Mouse (Mus musculus) lung, postnatal 0 days (tissue): Measurements from ENCODE around the gene Exosc7. TPM values are rescaled to one million over a fixed set of nuclear protein-coding genes. Genes with fewer than 3 reads are reported as not detected.
A peak's percentile ranks its signal among the peaks of the same experiment; 100 is the strongest.

Experiments
- ATAC-seq: fragments of 200-750 bp; cut with Nextera tagmentation; 2 replicates; pipeline ENCODE4 v1.8.0; 2017; ENCODE audit warnings: moderate library complexity
- DNase-seq: peaks from one replicate; pipeline ENCODE4 v3.0.0-alpha.2; 2016; ENCODE audit warnings: low spot score
- H3K27ac ChIP-seq: fragments of 300-500 bp; sonication (generic); 2 replicates; pipeline ENCODE4 v1.5.1; 2014; ENCODE audit warnings: antibody characterized with exemption, mild to moderate bottlenecking, low read length, mixed read lengths
- H3K27me3 ChIP-seq: fragments of 300-500 bp; sonication (generic); replicated peaks from 2 replicates; pipeline ENCODE4 v1.6.1; 2014; ENCODE audit warnings: low read length, mixed read lengths; ENCODE audit not compliant: insufficient read depth
- H3K36me3 ChIP-seq: fragments of 300-500 bp; sonication (generic); 2 replicates; pipeline ENCODE4 v1.6.1; 2014; ENCODE audit warnings: low read length, mixed read lengths; ENCODE audit not compliant: insufficient read depth
- H3K4me1 ChIP-seq: fragments of 300-500 bp; sonication (generic); 2 replicates; pipeline ENCODE4 v1.6.1; 2014; ENCODE audit warnings: antibody characterized with exemption, low read depth, low read length, mixed read lengths; ENCODE audit not compliant: insufficient read depth
- H3K4me2 ChIP-seq: fragments of 300-500 bp; sonication (generic); replicated peaks from 2 replicates; pipeline ENCODE4 v1.6.1; 2014; ENCODE audit warnings: low read depth, mild to moderate bottlenecking, low read length, moderate library complexity, mixed read lengths
- H3K4me3 ChIP-seq: fragments of 300-500 bp; sonication (generic); 2 replicates; pipeline ENCODE4 v1.5.1; 2014; ENCODE audit warnings: low read depth, low read length
- H3K9ac ChIP-seq: fragments of 300-500 bp; sonication (generic); replicated peaks from 2 replicates; pipeline ENCODE4 v1.6.1; 2014; ENCODE audit warnings: low read depth, mild to moderate bottlenecking
- H3K9me3 ChIP-seq: fragments of 300-500 bp; sonication (generic); 2 replicates; pipeline ENCODE4 v1.6.1; 2016; ENCODE audit warnings: low read length, mixed read lengths
- CTCF ChIP-seq: IDR thresholded peaks from 2 replicates; pipeline ENCODE4 v1.5.1; 2016; ENCODE audit warnings: antibody characterized with exemption, mild to moderate bottlenecking
- EP300 ChIP-seq: IDR thresholded peaks from 2 replicates; pipeline ENCODE4 v1.6.1; 2016; ENCODE audit warnings: antibody characterized with exemption, mild to moderate bottlenecking, control low read depth
- WGBS: fragments of 180-500 bp; shearing (Covaris S2); extraction: QIAGEN DNeasy Blood & Tissue Kit; methylation state at CpG from one replicate; pipeline ENCODE4 v1.1.7; 2014; 5-methylcytosine and 5-hydroxymethylcytosine counted together
- polyA plus RNA-seq: library from polyadenylated mRNA; unstranded; fragments of >200 nt; fragmentation: Nextera tagmentation; extraction: Ambion mirVana; gene quantifications from 2 replicates; pipeline ENCODE4 v1.2.1, GENCODE M21; 2015

Gene Exosc7
- polyA plus RNA-seq, 1 experiment from 2014 or later, result 145 TPM

- 93% methylated on average over 4 of the region's 4 CpGs for WGBS
- no peak for DNase-seq
These were observed 61.3 kb downstream of the Exosc7 start for GRCm38 (mm10) chr9:123174356-123174755.

GRCm38 (mm10) chr9:123177380-123178048, 64.5 kb downstream of the Exosc7 start:
- 68% methylated on average over 9 of the region's 9 CpGs for WGBS
- TF ChIP-seq CTCF (no peak), EP300 (no peak)

More at GRCm38 (mm10) chr9:123174356-123174755, 61.3 kb downstream of the Exosc7 start:
- TF ChIP-seq CTCF (no peak), EP300 (no peak)
- ATAC-seq, result no peak
- Histone ChIP-seq H3K9me3 (no peaks in the 10 kb centered on the region), H3K4me1 (no peaks in the 10 kb centered on the region), H3K36me3 (no peaks in the 10 kb centered on the region), H3K4me2 (no peak overlapping the region), H3K27ac (no peak overlapping the region), H3K4me3 (no peak overlapping the region), H3K9ac (no peak overlapping the region), H3K27me3 (no peaks in the 10 kb centered on the region)

GRCm38 (mm10) chr9:123180003-123180402, 67.0 kb downstream of the Exosc7 start:
- TF ChIP-seq EP300 (no peak), CTCF (no peak)
- 90% methylated on average over 6 of the region's 6 CpGs for WGBS

More at GRCm38 (mm10) chr9:123177380-123178048, 64.5 kb downstream of the Exosc7 start:
- ATAC-seq (peak; percentile 71), DNase-seq (peak; percentile 74)
- Histone ChIP-seq H3K4me3 (no peak overlapping the region), H3K27ac (no peak overlapping the region), H3K9me3 (no peaks in the 10 kb centered on the region), H3K9ac (no peak overlapping the region), H3K4me2 (no peak overlapping the region), H3K27me3 (no peaks in the 10 kb centered on the region), H3K36me3 (no peaks in the 10 kb centered on the region), H3K4me1 (no peaks in the 10 kb centered on the region)

GRCm38 (mm10) chr9:123183226-123183625, 70.2 kb downstream of the Exosc7 start:
- Histone ChIP-seq H3K4me2 (no peak overlapping the region), H3K27ac (no peak overlapping the region), H3K9ac (no peak overlapping the region), H3K36me3 (no peaks in the 10 kb centered on the region), H3K4me3 (no peak overlapping the region), H3K9me3 (no peaks in the 10 kb centered on the region), H3K4me1 (no peaks in the 10 kb centered on the region), H3K27me3 (no peaks in the 10 kb centered on the region)
- DNase-seq (no peak), ATAC-seq (no peak)
- WGBS, result 72% methylated on average over 8 of the region's 8 CpGs
- TF ChIP-seq CTCF (no peak), EP300 (no peak)

More at GRCm38 (mm10) chr9:123180003-123180402, 67.0 kb downstream of the Exosc7 start:
- ATAC-seq (no peak), DNase-seq (no peak)
- H3K9me3 ChIP-seq, result no peaks in the 10 kb centered on the region
- no peaks in the 10 kb centered on the region for H3K27me3 ChIP-seq
- no peak overlapping the region for H3K4me2 ChIP-seq
- no peak overlapping the region for H3K4me3 ChIP-seq
- no peak overlapping the region for H3K27ac ChIP-seq
- no peak overlapping the region for H3K9ac ChIP-seq
- no peaks in the 10 kb centered on the region for H3K4me1 ChIP-seq
- H3K36me3 ChIP-seq, result no peaks in the 10 kb centered on the region

- H3K27ac ChIP-seq, result no peak overlapping the region
- TF ChIP-seq CTCF (no peak), EP300 (no peak)
- no peaks in the 10 kb centered on the region for H3K27me3 ChIP-seq
- no peak overlapping the region for H3K4me2 ChIP-seq
- ATAC-seq, result no peak
- no peak overlapping the region for H3K4me3 ChIP-seq
- no peaks in the 10 kb centered on the region for H3K36me3 ChIP-seq
- no peak overlapping the region for H3K9ac ChIP-seq
- WGBS, result 54% methylated on average over 2 of the region's 2 CpGs
- no peaks in the 10 kb centered on the region for H3K9me3 ChIP-seq
- H3K4me1 ChIP-seq, result no peaks in the 10 kb centered on the region
- no peak for DNase-seq
These were observed 72.5 kb downstream of the Exosc7 start for GRCm38 (mm10) chr9:123185546-123185945.

Other genes with a start within 250 kb of the Exosc7 start
- gene Zfp445, start 247.2 kb upstream of the Exosc7 start, polyA plus RNA-seq, result 21.7 and 25.4 TPM in 2 replicates
- 2.7 and 2.9 TPM in 2 replicates for gene Zkscan7, start 227.5 kb upstream of the Exosc7 start, polyA plus RNA-seq
- 9.6 and 11.0 TPM in 2 replicates for gene Zfp105, start 190.1 kb upstream of the Exosc7 start, polyA plus RNA-seq
- 39.2 and 42.5 TPM in 2 replicates for gene 1110059G10Rik, start 162.2 kb upstream of the Exosc7 start, polyA plus RNA-seq
- gene Kif15, start 162.2 kb upstream of the Exosc7 start, polyA plus RNA-seq, result 3.5 and 4.6 TPM in 2 replicates
- 44.7 and 55.7 TPM in 2 replicates for gene Tmem42, start 91.9 kb upstream of the Exosc7 start, polyA plus RNA-seq
- 1.1 and 1.2 TPM in 2 replicates for gene Tgm4, start 78.5 kb upstream of the Exosc7 start, polyA plus RNA-seq
- gene Zdhhc3, start within 50 bp of the Exosc7 start, polyA plus RNA-seq, result 127 and 130 TPM in 2 replicates
- gene Clec3b, start 37.7 kb downstream of the Exosc7 start, polyA plus RNA-seq, result 84.7 and 86.6 TPM in 2 replicates
- gene Cdcp1, start 102.8 kb downstream of the Exosc7 start, polyA plus RNA-seq, result 9.8 and 10.9 TPM in 2 replicates
- 16.0 and 17.5 TPM in 2 replicates for gene Tmem158, start 147.5 kb downstream of the Exosc7 start, polyA plus RNA-seq